Mouse (Mus musculus) adrenal gland, postnatal 0 days (tissue): ENCODE results near the gene Sfmbt1. TPM values are rescaled to one million over a fixed set of nuclear protein-coding genes. Genes with fewer than 3 reads are reported as not detected.

ENCODE experiments used
- polyA plus RNA-seq: library from polyadenylated mRNA; unstranded; fragments of >200 nt; fragmentation: Nextera tagmentation; extraction: Ambion mirVana; gene quantifications from 2 replicates; pipeline ENCODE4 v1.2.1, GENCODE M21; 2015

Gene Sfmbt1
- polyA plus RNA-seq = 6.5 and 9.1 TPM in 2 replicates

DNA sequence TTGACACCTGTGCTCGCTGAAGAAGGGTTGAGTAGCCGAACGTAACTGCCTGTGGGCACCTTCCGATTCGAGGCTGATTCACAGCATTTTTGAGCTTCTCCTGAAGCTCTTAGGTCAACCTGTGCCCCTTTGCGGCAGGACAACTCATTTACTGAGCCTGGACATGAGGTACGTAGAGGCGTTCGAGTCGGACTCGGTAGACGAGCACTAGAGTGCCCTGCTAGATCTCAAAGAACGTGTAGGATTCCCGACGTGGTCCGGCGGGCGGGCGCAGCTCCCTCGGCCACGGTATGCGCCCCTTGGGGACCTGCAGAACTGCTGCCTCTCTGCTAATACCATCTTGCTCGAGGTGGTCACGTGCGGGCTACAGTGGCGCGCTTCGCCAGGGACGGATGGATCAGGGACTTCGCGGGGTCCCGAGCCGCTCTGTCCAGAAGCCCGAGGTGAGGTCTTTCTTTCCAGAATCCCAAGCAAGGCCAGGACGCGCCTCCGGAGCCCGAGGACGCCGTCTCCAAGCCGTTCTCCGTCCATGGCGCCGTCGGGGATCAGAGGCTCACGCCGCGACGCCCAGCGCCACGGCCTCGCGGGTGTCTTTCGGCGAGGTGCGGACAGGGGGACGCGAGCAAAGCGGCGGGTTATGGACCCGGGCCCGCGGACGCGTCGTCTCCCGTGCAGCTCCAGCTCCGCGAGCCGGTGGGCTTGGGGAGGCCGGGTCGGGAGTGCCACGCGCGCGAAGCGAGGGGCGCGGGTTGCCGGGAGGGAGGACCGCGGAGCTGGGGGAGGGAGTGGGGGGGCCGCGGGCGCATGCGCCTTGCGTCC lies at the start of gene Sfmbt1:
Sfmbt1 (plus strand) TSS at position 51 of the 819 bp plus-strand sequence.

DNA sequence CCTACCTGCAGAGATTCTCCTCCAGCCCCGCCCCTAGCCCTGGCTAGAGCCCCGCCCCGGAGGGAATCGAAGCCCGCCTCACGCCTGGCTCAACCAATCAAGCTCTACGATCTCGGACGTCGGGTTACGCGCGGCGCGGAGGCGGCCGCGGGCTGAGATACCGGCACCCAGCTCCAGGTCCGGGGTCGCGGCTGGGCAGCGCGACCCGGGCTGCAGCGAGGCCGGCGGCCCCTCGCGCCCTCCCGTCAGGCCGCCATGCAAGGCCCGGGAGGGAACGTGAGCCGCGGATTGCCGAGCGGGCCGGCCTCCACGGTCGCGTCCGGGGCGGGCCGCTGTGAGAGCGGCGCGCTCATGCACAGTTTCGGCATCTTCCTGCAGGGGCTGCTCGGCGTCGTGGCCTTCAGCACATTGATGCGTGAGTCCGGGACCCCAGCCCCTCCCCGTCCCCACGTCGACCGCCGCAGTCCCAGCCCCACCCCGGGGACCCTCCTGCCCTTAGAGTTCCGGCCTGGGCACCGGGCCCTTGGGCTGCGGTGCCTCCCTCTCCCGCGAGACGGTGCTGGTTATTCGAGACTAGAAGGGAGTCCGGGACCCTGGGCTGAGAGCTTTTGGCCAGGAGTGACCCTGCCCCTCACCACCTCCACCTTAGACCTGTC lies 111.0 kb downstream of the Sfmbt1 start, which contains the start of gene Tmem110:
Tmem110 (plus strand) TSS at position 115 of the 656 bp plus-strand sequence.

Other genes with a start within 250 kb of the Sfmbt1 start
- 7.2 and 11.8 TPM in 2 replicates for gene Dcp1a, start 235.3 kb upstream of the Sfmbt1 start, polyA plus RNA-seq
- 2.7 and 5.7 TPM in 2 replicates for gene Cacna1d, start 223.4 kb upstream of the Sfmbt1 start, polyA plus RNA-seq
- gene Tkt, start 166.5 kb upstream of the Sfmbt1 start, polyA plus RNA-seq = 124 and 184 TPM in 2 replicates
- 44.7 and 125 TPM in 2 replicates for gene Prkcd, start 88.6 kb upstream of the Sfmbt1 start, polyA plus RNA-seq
- 18.9 and 32.4 TPM in 2 replicates for gene Rft1, start 60.5 kb upstream of the Sfmbt1 start, polyA plus RNA-seq
- gene Tmem110, start 110.7 kb downstream of the Sfmbt1 start, polyA plus RNA-seq = 13.4 and 14.1 TPM in 2 replicates
- gene Mustn1, start 164.4 kb downstream of the Sfmbt1 start, polyA plus RNA-seq = 10.4 and 11.5 TPM in 2 replicates
- 12.1 and 20.6 TPM in 2 replicates for gene Itih4, start 171.6 kb downstream of the Sfmbt1 start, polyA plus RNA-seq
- 37.4 and 49.1 TPM in 2 replicates for gene Itih3, start 208.9 kb downstream of the Sfmbt1 start, polyA plus RNA-seq
- 4.4 and 5.1 TPM in 2 replicates for gene Itih1, start 228.4 kb downstream of the Sfmbt1 start, polyA plus RNA-seq
- gene Nek4, start 236.5 kb downstream of the Sfmbt1 start, polyA plus RNA-seq = 6.0 and 8.5 TPM in 2 replicates